Mouse (Mus musculus) liver, postnatal 0 days (tissue): ENCODE measurements at regions not wholly inside any gene's neighbourhood (a gene's known extent, or its start where the extent isn't known, plus 50 kb on each side); places are given as distances from the start of the nearest gene placed in this dataset.

Experiments
- ATAC-seq: fragments of 200-750 bp; cut with Nextera tagmentation; 2 replicates; pipeline ENCODE4 v1.8.0; 2017; ENCODE audit warnings: mild to moderate bottlenecking, moderate library complexity
- DNase-seq: peaks from one replicate; pipeline ENCODE4 v3.0.0-alpha.2; 2016
- H3K27ac ChIP-seq: fragments of 300-500 bp; sonication (generic); 2 replicates; pipeline ENCODE4 v1.5.1; 2014; ENCODE audit warnings: antibody characterized with exemption, moderate library complexity, mild to moderate bottlenecking, low read depth
- H3K27me3 ChIP-seq: fragments of 300-500 bp; sonication (generic); 2 replicates; pipeline ENCODE4 v1.6.1; 2014; ENCODE audit warnings: low read length, control low read depth, mixed read lengths; ENCODE audit not compliant: insufficient read depth
- H3K36me3 ChIP-seq: fragments of 300-500 bp; sonication (generic); replicated peaks from 2 replicates; pipeline ENCODE4 v1.6.1; 2014; ENCODE audit warnings: mild to moderate bottlenecking, control low read depth, low read length, moderate library complexity, mixed read lengths; ENCODE audit not compliant: insufficient read depth
- H3K4me1 ChIP-seq: fragments of 300-500 bp; sonication (generic); 2 replicates; pipeline ENCODE4 v1.6.1; 2014; ENCODE audit warnings: antibody characterized with exemption, mild to moderate bottlenecking, control low read depth; ENCODE audit not compliant: insufficient read depth
- H3K4me2 ChIP-seq: fragments of 300-500 bp; sonication (generic); 2 replicates; pipeline ENCODE4 v1.6.1; 2014; ENCODE audit warnings: low read depth, mild to moderate bottlenecking, low read length, moderate library complexity, mixed read lengths
- H3K4me3 ChIP-seq: fragments of 300-500 bp; sonication (generic); 2 replicates; pipeline ENCODE4 v1.5.1; 2014; ENCODE audit warnings: low read depth, low read length
- H3K9ac ChIP-seq: fragments of 300-500 bp; sonication (generic); replicated peaks from 2 replicates; pipeline ENCODE4 v1.6.1; 2014; ENCODE audit warnings: mild to moderate bottlenecking, moderate library complexity
- H3K9me3 ChIP-seq: fragments of 300-500 bp; sonication (generic); 2 replicates; pipeline ENCODE4 v1.6.1; 2016; ENCODE audit warnings: mild to moderate bottlenecking, control low read depth, low read length, mixed read lengths
- CTCF ChIP-seq: sonication (generic); IDR thresholded peaks from 2 replicates; pipeline ENCODE4 v1.5.1; 2016; ENCODE audit warnings: antibody characterized with exemption, low read depth
- EP300 ChIP-seq: IDR thresholded peaks from 2 replicates; pipeline ENCODE4 v1.6.1; 2016; ENCODE audit warnings: antibody characterized with exemption, low read depth, mild to moderate bottlenecking
- WGBS: fragments of 180-500 bp; shearing (Covaris S2); extraction: QIAGEN DNeasy Blood & Tissue Kit; methylation state at CpG from one replicate; pipeline ENCODE4 v1.1.7; 2014; ENCODE audit not compliant: insufficient replicate concordance; 5-methylcytosine and 5-hydroxymethylcytosine counted together

DNA sequence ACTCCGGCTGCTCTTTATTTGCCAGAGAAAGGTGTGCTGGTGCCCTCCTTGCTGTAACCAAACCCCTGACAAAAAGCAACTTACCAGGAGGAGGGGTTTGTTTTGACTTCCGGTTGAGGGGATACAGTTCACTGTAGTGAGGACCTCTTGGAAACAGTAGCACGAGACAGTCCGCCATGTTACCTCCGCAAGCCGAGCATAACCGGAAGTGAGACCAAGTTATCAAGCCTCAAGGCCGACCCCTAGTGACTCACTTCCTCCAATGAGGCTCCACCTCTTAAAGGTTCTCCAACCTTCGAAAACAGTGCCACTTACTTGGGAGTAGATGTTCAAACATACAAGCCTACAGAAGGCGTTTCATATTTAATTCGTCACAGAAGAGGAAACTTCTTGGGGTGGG is 115.2 kb upstream of the Plekha5 start:
- DNase-seq, result no peak
- no peaks in the 10 kb centered on the region for H3K27me3 ChIP-seq
- H3K27ac ChIP-seq, result no peak overlapping the region
- ATAC-seq, result no peak
- H3K9ac ChIP-seq, result no peak overlapping the region
- H3K9me3 ChIP-seq, result peaks cover 6% of the 10 kb centered on the region; the same call in 1 of the 2 replicates
- TF ChIP-seq CTCF (no peak), EP300 (no peak)
- H3K36me3 ChIP-seq, result no peaks in the 10 kb centered on the region
- 88% methylated on average over 11 of the region's 11 CpGs for WGBS
- H3K4me1 ChIP-seq, result no peaks in the 10 kb centered on the region
- no peak overlapping the region for H3K4me3 ChIP-seq
- no peak overlapping the region for H3K4me2 ChIP-seq

DNA sequence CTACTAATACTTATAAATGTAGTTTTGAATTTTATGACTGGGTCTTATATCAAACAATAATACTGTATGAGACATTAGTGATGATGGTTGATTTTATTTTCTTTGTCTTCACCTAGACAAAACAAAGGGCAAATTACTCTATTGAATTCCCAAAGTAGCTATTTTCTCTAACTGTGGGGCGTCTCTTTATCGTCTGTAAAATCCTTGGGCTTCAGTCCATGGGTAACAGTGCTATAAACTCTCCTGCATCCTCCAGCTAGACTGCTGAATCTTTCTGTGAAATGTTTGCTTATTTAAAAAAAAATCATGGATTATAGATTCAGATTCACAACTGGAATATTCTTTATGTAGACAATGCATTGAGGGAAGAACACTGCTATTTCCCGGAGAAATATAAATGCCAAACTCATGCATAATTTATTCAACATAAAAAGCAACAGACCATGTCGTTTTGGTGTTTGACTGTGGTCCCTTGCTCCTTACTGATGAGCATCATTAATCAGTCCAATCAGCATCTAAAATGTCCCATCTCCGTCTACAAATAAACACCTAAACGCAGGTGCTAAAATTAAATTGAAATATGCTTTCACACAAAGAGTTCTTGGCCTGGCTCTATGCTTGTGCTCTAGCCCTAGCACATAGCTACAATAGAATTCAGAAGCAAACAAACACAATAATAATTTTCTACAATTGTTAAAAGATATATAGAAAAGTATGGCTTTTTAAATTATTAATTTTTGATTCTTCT is 116.9 kb upstream of the Plekha5 start:
- 78% methylated on average over 6 of the region's 6 CpGs for WGBS
- Histone ChIP-seq H3K27ac (no peak overlapping the region), H3K27me3 (no peaks in the 10 kb centered on the region), H3K9ac (no peak overlapping the region), H3K4me2 (no peak overlapping the region), H3K36me3 (no peaks in the 10 kb centered on the region), H3K4me1 (no peaks in the 10 kb centered on the region), H3K4me3 (no peak overlapping the region), H3K9me3 (peaks cover 6% of the 10 kb centered on the region; the same call in 1 of the 2 replicates)
- TF ChIP-seq CTCF, result no peak
- no peak for TF ChIP-seq EP300
- DNase-seq (no peak), ATAC-seq (no peak)

DNA sequence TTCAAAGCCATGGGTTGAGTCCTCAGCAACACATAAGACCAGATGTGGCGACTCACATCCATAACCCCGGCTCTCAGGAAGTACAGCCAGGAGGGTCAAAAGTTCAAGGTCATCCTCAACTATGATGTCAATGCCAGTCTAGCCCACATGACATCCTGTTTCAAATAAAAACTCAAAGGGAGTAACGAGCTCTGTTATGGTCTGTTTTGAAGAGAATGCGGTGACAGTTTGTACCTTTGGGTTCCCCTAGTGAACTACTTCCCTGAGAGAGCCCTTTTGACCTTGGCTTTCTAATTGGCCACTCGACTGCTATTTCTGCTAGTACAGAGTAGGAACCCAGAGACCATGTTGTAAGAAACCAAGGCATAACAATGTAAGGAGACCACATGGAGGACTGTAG is 119.7 kb upstream of the Plekha5 start:
- Histone ChIP-seq H3K9ac (no peak overlapping the region), H3K9me3 (peaks cover 6% of the 10 kb centered on the region; the same call in 1 of the 2 replicates), H3K4me1 (0 out of 2 replicates have a peak, but pooled peaks cover 3% of the 10 kb centered on the region), H3K4me2 (no peak overlapping the region), H3K27me3 (no peaks in the 10 kb centered on the region), H3K27ac (no peak overlapping the region), H3K36me3 (no peaks in the 10 kb centered on the region), H3K4me3 (no peak overlapping the region)
- TF ChIP-seq EP300 (no peak), CTCF (no peak)
- 63% methylated on average over 5 of the region's 5 CpGs for WGBS
- peak; percentile 33; the same call in 1 of the 2 replicates for ATAC-seq
- DNase-seq, result no peak

- no peaks in the 10 kb centered on the region for H3K36me3 ChIP-seq
- DNase-seq (peak; percentile 88), ATAC-seq (peak; percentile 92)
- H3K27me3 ChIP-seq, result no peaks in the 10 kb centered on the region
- H3K4me2 ChIP-seq, result no peak overlapping the region
- H3K4me3 ChIP-seq, result no peak overlapping the region
- H3K27ac ChIP-seq, result no peak overlapping the region
- 48% methylated on average over 7 of the region's 7 CpGs for WGBS
- H3K9ac ChIP-seq, result no peak overlapping the region
- TF ChIP-seq CTCF (no peak), EP300 (no peak)
- 0 out of 2 replicates have a peak, but pooled peaks cover 3% of the 10 kb centered on the region for H3K4me1 ChIP-seq
- no peaks in the 10 kb centered on the region for H3K9me3 ChIP-seq
Observed at GRCm38 (mm10) chr6:140300470-140301145, 123.2 kb upstream of the Plekha5 start.

GRCm38 (mm10) chr6:140299653-140300052 is 124.2 kb upstream of the Plekha5 start:
- Histone ChIP-seq H3K9me3 (no peaks in the 10 kb centered on the region), H3K4me2 (no peak overlapping the region), H3K9ac (no peak overlapping the region), H3K27me3 (no peaks in the 10 kb centered on the region), H3K36me3 (no peaks in the 10 kb centered on the region), H3K4me1 (0 out of 2 replicates have a peak, but pooled peaks cover 3% of the 10 kb centered on the region), H3K27ac (no peak overlapping the region), H3K4me3 (no peak overlapping the region)
- no peak for TF ChIP-seq EP300
- ATAC-seq, result no peak
- 60% methylated on average over 7 of the region's 7 CpGs for WGBS
- no peak for DNase-seq

- Histone ChIP-seq H3K9me3 (no peaks in the 10 kb centered on the region), H3K9ac (no peak overlapping the region), H3K4me1 (0 out of 2 replicates have a peak, but pooled peaks cover 3% of the 10 kb centered on the region), H3K4me3 (no peak overlapping the region), H3K4me2 (no peak overlapping the region), H3K27ac (no peak overlapping the region), H3K36me3 (no peaks in the 10 kb centered on the region), H3K27me3 (no peaks in the 10 kb centered on the region)
- TF ChIP-seq EP300 (no peak), CTCF (no peak)
- 72% methylated on average over 14 of the region's 14 CpGs for WGBS
- no peak for DNase-seq
- ATAC-seq, result no peak
Observed at GRCm38 (mm10) chr6:140297969-140298554, 125.8 kb upstream of the Plekha5 start.
